Mouse (Mus musculus): ENCODE data around the gene Tesmin.

- TF ChIP-seq CTCF (IDR thresholded peaks at IDR 0.05; ENCODE audit: control insufficient read depth, insufficient read depth, insufficient read length) (no peak), USF1 (IDR thresholded peaks at IDR 0.05; ENCODE audit: low read depth) (no peak), MYOD1 (IDR thresholded peaks at IDR 0.05; ENCODE audit: control insufficient read depth, insufficient read length, low read depth) (no peak), MYOG (IDR thresholded peaks at IDR 0.05; ENCODE audit: control insufficient read depth, extremely low read depth, insufficient read length) (no peak), MAX (IDR thresholded peaks at IDR 0.05) (no peak), CEBPB (IDR thresholded peaks at IDR 0.05; ENCODE audit: low read depth) (no peak)
Observed at GRCm38 (mm10) chr19:3447348-3447747, 58.7 kb downstream of the Tesmin start.

Measured in C2C12 (cell line).